Mouse (Mus musculus) left cerebral cortex, adult 2 months (tissue): ENCODE measurements around the gene Stil. TPM values are rescaled to one million over a fixed set of nuclear protein-coding genes. Genes with fewer than 3 reads are reported as not detected.
A peak's percentile ranks its signal among the peaks of the same experiment; 100 is the strongest.

Experiments
- DNase-seq, 2 experiments: peaks; one replicate each; pipeline ENCODE4 v3.0.0; 2021 to 2022; ENCODE audit warnings: low spot score in 2 of 2, mixed read lengths in 1 of 2; ENCODE audit errors: extremely low spot score in 1 of 2
- H3K27ac ChIP-seq: fragments of 200-600 bp; 2 replicates; pipeline ENCODE4 v1.8.1; 2022
- H3K4me3 ChIP-seq: fragments of 200-600 bp; 2 replicates; pipeline ENCODE4 v1.8.1; 2022
- CTCF ChIP-seq: fragments of 200-600 bp; IDR thresholded peaks from 2 replicates; pipeline ENCODE4 v1.8.1; 2022; ENCODE audit warnings: antibody characterized with exemption, mild to moderate bottlenecking, moderate library complexity
- intact Hi-C: fragments of 180-260 bp; cut with DNase I; formaldehyde crosslinking; loops from one replicate; pipeline ENCODE4 v1.15.1; 2025
- total RNA-seq, 2 experiments: library from RNA; stranded (reverse); gene quantifications; 2 replicates each; pipeline ENCODE4 v1.2.3; 2021

Stil gene
- total RNA-seq, 2 experiments from 2014 or later, result 0.36 to 0.98 TPM

DNA sequence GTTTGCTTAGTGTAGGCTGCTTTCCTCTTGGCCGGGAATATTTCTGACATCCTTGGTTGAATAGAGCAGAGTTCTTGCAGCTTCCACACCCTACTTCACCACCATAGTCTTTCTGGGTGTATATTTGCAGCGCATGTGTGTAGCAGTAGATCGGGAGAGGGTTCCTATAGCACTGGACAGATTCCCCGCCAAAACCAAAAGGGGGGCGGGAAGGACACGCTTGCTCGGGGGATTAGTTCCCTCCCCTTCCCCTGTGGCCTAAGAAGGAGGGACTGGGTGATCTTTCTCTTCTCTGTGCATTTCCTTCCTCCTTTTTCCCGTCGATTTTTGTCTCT lies 62.5 kb downstream of the Stil start:
- TF ChIP-seq CTCF, result no peak
- intact Hi-C loops, result loop anchor here (5.0 to 10.0 kb wide), 2 partner anchors 388 to 875 kb away; partner anchors contain the start of gene Dmbx1
- H3K27ac ChIP-seq, result no peak overlapping the region
- no peak for DNase-seq
- peak overlapping the region; percentile 52 for H3K4me3 ChIP-seq

DNA sequence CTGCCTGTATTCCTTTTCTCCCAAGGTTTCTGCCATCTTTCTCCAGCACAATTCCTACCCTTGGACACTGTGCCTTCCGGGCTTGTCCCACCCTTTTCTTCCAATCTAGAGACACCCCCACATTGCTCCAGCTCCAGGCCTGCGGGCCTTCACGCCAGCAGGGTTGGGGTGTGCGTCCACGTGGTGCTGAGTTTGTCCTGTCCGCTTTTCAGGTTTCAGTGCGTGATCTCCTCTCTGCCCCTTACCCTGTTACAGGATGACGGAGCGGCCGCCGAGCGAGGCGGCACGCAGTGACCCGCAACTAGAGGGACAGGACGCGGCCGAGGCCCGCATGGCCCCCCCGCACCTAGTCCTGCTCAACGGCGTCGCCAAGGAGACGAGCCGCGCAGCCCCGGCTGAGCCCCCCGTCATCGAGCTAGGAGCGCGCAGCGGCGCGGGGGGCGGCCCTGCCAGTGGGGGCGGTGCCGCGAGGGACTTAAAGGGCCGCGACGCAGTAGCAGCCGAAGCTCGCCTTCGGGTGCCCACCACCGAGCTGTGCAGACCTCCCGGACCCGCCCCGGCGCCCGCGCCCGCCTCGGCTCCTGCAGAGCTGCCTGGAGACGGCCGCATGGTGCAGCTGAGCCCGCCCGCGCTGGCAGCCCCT lies 63.0 kb downstream of the Stil start:
- Histone ChIP-seq H3K4me3 (peak overlapping the region; percentile 52), H3K27ac (no peak overlapping the region)
- no peak for TF ChIP-seq CTCF
- peak; percentile 36 for DNase-seq
- intact Hi-C loops, result loop anchor here (5.0 to 10.0 kb wide), 2 partner anchors 388 to 874 kb away; partner anchors contain the start of gene Dmbx1

DNA sequence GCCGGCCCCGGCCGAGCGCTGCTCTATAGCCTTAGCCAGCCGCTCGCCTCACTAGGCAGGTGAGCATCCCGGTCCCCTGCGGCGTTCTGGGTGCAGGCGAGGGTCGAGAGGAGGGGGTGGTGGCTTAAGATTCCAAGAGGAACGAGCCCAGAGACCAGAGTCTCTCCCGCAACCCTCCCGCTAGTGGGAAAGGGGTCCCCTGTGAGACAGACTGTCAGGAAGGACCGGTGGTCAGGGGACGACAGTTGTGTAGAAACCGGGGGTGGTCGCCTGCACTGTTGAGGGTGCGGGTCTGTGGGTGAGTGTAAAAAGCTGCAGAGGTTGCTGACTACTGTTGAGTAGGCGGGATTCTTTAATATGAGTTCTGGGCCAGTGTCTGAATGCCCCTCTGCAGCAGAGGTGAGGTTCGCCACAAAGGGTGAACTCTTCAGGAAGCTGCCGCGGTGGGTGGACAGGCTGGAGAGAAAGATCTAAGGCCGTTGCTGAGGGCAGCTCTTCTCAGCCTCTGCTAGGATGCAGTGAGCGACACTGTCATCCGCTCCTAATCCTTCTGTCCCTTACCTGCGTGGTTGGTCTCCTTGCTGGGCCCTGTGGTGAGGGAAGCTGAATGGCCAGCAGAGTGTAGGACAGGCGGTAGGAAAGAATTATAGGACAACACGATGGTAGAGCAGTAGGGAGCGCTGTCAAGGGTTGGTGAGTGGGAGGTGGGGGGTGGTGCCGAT lies 63.7 kb downstream of the Stil start:
- intact Hi-C loops, result loop anchor here (5.0 to 10.0 kb wide), 2 partner anchors 389 to 874 kb away; partner anchors contain the start of gene Dmbx1
- DNase-seq, result no peak
- Histone ChIP-seq H3K27ac (no peak overlapping the region), H3K4me3 (peak overlapping the region; percentile 52)
- no peak for TF ChIP-seq CTCF

DNA sequence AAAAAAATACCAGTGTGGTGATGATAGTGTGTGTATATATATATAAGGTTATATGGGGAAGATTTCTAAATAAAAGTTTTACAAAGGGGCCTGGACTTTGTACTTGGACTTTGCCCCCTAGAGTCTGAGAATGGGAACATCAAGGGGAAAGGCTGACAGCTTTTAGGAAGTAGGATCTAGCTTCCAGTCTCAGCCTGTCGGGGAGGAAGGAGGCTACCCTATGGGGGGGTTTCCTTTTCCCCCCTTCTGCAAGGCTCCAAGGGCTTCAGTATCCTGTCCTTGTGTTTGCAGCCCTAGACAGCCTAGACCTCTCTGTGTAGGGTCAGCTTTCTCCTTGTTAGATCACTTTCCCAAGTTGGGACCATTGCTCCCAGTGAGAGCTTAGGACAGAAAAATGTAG lies 71.7 kb downstream of the Stil start:
- no peak overlapping the region for H3K4me3 ChIP-seq
- peak; percentile 2; the same call in 1 of the 2 replicates for TF ChIP-seq CTCF
- no peak for DNase-seq
- intact Hi-C loops, result no loop called here
- no peak overlapping the region for H3K27ac ChIP-seq

DNA sequence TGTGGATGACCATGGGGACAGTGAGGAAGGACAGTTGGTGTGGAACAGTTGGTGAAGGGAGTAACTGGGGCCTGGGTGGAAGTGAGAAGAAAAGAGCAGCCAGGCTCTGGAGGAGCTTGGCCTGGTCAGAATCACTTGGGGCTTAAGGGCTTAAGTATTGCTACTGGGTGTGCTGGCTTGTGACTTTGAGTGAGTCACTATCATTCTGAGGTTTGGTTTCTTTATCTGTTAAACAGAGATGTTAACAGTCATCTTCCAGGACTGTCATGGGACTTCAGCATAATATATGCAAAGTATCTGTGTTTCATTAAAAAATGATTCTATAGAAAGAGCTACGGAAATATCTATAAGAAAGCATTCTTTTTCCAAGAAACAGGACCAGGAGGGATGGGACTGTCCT lies 74.8 kb downstream of the Stil start:
- no peak for TF ChIP-seq CTCF
- no peak for DNase-seq
- Histone ChIP-seq H3K4me3 (no peak overlapping the region), H3K27ac (no peak overlapping the region)
- intact Hi-C loops, result no loop called here

DNA sequence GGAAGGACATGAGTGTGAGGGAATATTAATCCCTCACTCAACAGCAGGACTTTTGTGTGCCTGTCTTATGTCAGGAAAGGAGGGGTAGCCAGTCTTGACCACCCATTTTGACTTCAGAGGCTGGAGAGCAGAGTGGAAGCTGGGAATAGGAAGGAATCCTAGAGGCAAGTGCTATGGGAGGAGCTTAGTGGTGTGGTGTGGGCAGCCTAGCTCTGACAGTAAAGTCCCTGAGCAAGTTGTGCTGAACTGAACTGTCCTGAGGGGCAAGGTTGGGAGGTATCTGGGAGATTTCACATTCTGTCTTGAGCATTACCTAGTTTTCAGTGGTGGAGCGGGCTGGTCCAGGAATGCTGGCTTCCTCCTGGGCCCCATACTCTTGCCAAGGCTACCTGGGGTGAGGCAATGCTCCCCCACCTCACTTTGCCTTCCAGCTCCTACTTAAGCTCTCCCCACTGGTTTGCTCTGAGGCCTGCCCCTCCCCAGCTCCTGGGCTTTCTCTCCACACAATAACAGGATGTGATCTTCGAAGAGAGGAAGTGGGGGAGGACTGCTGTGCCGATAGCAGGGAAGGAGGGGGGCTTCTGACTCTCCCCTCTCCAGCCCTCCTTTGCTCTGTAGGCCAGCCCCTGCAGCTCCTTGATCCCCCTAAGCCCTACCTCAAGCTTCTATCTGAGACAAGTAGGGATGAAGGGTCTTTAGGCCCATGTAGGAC lies 75.4 kb downstream of the Stil start:
- H3K27ac ChIP-seq, result no peak overlapping the region
- intact Hi-C loops, result no loop called here
- TF ChIP-seq CTCF, result no peak
- no peak overlapping the region for H3K4me3 ChIP-seq
- DNase-seq, result no peak

DNA sequence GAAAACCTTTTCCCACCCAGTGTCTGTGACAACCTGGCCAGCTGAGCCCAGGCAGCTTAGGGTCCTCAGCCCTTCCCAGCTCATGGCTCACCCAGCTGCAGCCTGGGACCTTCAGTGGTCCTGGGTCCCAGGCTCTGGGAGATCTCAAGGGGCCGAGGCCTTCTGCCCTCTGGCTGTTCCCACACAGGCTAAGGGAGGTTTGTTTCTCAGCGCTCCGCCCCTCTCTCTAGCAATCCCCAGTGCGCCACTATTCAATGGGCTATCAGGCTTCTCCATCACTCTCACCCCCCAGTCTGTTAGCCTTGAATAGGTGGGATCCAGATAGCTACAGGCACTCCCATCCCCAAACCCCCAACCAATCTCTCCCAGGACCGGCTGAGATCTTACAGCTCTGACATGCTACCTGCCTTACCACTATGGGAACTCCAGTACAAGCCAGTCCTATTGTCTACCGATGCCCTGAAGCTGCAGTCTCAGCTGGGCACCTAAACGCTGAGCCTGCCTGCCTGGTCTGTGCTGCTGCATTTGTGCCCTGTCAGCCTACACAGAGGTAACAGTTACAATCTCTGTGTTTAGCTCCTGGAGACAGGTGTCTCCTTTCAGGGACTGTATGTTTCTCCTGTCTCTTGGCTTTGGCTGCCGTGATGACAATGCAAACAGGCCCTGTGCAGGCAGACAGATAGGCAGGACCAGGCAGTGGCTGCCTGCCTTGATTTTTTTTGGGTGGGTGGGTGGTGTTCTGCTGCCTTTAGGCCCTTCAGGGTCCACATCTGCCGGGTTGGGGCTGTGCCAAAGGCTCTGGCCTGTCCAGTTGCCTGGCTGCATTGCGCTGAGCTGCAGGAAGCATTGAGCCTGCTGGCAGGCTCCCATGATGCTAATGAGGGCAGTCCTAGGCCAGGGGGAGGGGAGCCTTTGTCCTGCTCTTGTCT lies 79.2 kb downstream of the Stil start:
- DNase-seq, result peak in 1 of 2 experiments; percentile 24
- Histone ChIP-seq H3K4me3 (no peak overlapping the region), H3K27ac (no peak overlapping the region)
- TF ChIP-seq CTCF, result no peak
- intact Hi-C loops, result no loop called here

DNA sequence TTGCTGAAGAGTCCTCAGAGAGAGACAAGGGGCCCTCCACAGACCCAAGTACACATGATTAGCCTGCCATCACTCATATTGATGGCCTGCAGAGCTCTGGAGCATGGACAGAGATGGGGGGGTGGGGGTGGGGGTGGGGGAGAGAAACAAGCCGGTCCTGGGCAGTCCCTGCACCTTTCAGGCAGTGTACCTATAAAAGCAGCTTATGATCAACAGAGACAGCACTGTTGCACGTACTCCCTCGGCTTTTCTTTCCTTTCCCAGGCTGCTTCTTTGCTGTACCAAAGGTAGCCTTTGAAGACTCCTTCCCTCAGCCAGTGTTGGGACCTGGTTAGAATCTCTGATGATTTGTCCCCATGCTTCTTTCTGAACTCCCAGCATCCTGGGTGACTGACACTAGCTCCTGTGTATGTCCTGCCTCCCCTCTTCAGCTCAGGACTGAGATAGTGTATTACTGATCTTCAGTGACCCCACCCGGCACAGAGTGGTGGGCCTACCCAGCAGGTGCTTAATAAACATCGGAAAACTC lies 79.9 kb downstream of the Stil start:
- intact Hi-C loops, result no loop called here
- Histone ChIP-seq H3K27ac (no peak overlapping the region), H3K4me3 (no peak overlapping the region)
- DNase-seq, result no peak
- TF ChIP-seq CTCF, result no peak

DNA sequence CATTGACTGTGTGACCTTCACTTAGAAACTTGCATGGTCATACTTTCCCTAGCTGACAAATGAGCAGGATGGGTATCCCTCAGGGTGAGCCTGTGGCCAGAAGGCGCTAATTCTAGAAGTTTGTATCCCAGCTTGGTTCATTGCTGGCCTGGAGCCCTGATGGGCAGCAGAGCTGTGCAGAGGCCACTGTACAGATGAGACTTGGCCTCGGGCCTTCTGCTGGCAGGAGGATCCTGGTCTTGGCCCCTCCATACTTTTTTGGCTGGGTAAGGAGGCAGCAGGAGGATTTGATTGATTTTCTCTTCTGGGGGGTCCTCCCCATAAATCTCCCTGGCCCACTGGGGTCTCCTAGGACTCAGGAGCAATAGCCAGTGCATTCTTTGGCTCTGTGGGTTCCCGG lies 83.1 kb downstream of the Stil start:
- intact Hi-C loops, result no loop called here
- TF ChIP-seq CTCF, result no peak
- no peak for DNase-seq
- no peak overlapping the region for H3K4me3 ChIP-seq
- H3K27ac ChIP-seq, result no peak overlapping the region

DNA sequence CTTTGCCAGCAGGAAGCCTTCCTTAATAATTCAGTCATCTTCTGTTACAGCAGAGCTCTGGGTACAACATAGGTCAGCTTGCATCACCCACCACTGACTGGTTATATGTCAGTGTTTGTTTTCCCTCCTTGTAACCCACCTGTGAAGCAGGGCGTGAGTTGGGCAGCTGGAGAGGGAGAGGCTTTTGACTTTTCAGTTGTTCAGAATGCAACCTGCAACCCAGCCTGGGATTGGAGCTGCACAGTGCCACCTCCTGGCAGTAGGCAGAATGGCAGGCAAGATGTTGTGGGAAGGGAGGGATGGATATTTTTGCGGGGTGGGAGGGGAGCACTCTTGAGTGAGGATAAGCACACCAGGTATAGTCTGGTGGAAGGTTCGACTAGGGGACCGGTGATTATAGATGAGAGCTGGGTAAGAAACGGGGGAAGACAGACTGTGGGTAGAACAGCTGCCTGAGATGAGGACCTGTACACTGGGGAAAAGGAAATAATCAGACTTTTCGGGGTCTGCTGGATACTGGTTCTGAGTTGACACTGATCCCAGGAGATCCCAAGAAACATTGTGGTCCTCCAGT lies 85.7 kb downstream of the Stil start:
- TF ChIP-seq CTCF, result peak; percentile 86
- H3K4me3 ChIP-seq, result no peak overlapping the region
- intact Hi-C loops, result loop anchor here (1.0 kb wide), 1 partner anchor 38 kb away; no protein-coding TSS in a partner anchor
- DNase-seq, result peak; percentile 51 to 65
- no peak overlapping the region for H3K27ac ChIP-seq

DNA sequence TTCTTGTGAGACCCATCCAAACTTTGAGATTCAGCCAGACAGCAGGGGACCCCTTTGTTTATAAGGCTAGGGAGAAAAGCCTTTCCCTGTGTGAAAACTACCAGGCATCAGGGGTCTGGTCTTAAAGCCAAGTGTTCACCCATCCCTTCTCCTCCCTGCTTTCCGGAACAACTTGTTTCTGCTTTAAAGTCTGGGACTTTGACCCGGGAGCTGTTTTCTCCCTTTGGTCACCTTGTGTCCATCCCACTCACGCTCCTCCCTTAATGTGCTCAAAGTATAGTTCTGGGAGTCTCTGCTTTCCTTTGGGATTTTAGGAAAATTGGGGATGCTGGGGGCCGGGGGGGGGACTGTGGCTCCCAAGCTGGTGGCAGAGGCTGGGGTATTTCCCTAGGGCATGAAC lies 86.3 kb downstream of the Stil start:
- H3K4me3 ChIP-seq, result no peak overlapping the region
- DNase-seq, result no peak
- no peak overlapping the region for H3K27ac ChIP-seq
- intact Hi-C loops, result no loop called here
- TF ChIP-seq CTCF, result no peak
